Mouse (Mus musculus) MEL (cell line): Measurements from ENCODE around the gene Plxnd1. TPM values are rescaled to one million over a fixed set of nuclear protein-coding genes. Genes with fewer than 3 reads are reported as not detected.

ENCODE experiments used
- DNase-seq: peaks from one replicate; pipeline ENCODE4 v3.0.0; 2011; ENCODE audit warnings: low read depth, low spot score
- H3K27ac ChIP-seq: 2 replicates; pipeline ENCODE4 v1.5.1; 2012; ENCODE audit warnings: low read depth, mild to moderate bottlenecking, control low read depth, low read length, moderate library complexity; ENCODE audit not compliant: control insufficient read depth
- H3K27me3 ChIP-seq, 2 experiments: fragments of 150-350 bp in 1 of 2; sonication (generic) in 1 of 2; 2 replicates each; pipeline ENCODE4 v1.6.1; 2012; ENCODE audit warnings: low read length in 2 of 2, mild to moderate bottlenecking in 2 of 2, improper control_type of control experiment in 1 of 2, moderate library complexity in 1 of 2; ENCODE audit not compliant: insufficient read depth in 2 of 2, control insufficient read depth in 1 of 2
- H3K36me3 ChIP-seq, 2 experiments: 2 replicates each; pipeline ENCODE4 v1.6.1; 2012 to 2014; ENCODE audit warnings: low read length in 2 of 2, improper control_type of control experiment in 1 of 2, inconsistent platforms in 1 of 2, mild to moderate bottlenecking in 1 of 2; ENCODE audit not compliant: insufficient read depth in 2 of 2, control insufficient read depth in 1 of 2
- H3K4me1 ChIP-seq, 2 experiments: fragments of 150-350 bp in 1 of 2; sonication (generic) in 1 of 2; 2 replicates each; pipeline ENCODE4 v1.6.1; 2012; ENCODE audit warnings: low read length in 2 of 2, improper control_type of control experiment in 1 of 2, mild to moderate bottlenecking in 1 of 2; ENCODE audit not compliant: insufficient read depth in 2 of 2, control insufficient read depth in 1 of 2
- H3K4me3 ChIP-seq, 2 experiments: fragments of 150-350 bp in 1 of 2; sonication (generic) in 1 of 2; 2 replicates each; pipeline ENCODE4 v1.5.1; 2012; ENCODE audit warnings: low read depth in 2 of 2, low read length in 2 of 2, mild to moderate bottlenecking in 2 of 2, moderate library complexity in 2 of 2, control low read depth in 1 of 2, improper control_type of control experiment in 1 of 2; ENCODE audit not compliant: control insufficient read depth in 1 of 2, insufficient read depth in 1 of 2
- H3K79me2 ChIP-seq: 2 replicates; pipeline ENCODE4 v1.6.1; 2012; ENCODE audit warnings: mild to moderate bottlenecking, low read length, moderate library complexity; ENCODE audit not compliant: control insufficient read depth, poor library complexity, insufficient read depth
- H3K9ac ChIP-seq: 2 replicates; pipeline ENCODE4 v1.6.1; 2012; ENCODE audit warnings: low read depth, mild to moderate bottlenecking, control low read depth, low read length, moderate library complexity; ENCODE audit not compliant: control insufficient read depth, poor library complexity, severe bottlenecking
- H3K9me3 ChIP-seq: fragments of 150-350 bp; sonication (generic); replicated peaks from 2 replicates; pipeline ENCODE4 v1.6.1; 2012; ENCODE audit warnings: mild to moderate bottlenecking, low read length, improper control_type of control experiment, moderate library complexity; ENCODE audit not compliant: insufficient read depth
- CHD1 ChIP-seq: IDR thresholded peaks from 2 replicates; pipeline ENCODE4 v1.6.1; 2012; ENCODE audit warnings: low read depth, mild to moderate bottlenecking, inconsistent platforms, low read length, improper control_type of control experiment
- CHD2 ChIP-seq: IDR thresholded peaks from 2 replicates; pipeline ENCODE4 v1.6.1; 2011; ENCODE audit warnings: low read length, improper control_type of control experiment
- CTCF ChIP-seq, 3 experiments: IDR thresholded peaks in 2 of 3; conservative IDR thresholded peaks in 1 of 3; 2 replicates each; pipeline ENCODE4 v1.5.1; 2011 to 2012; ENCODE audit warnings: low read length in 3 of 3, low read depth in 2 of 3, mild to moderate bottlenecking in 2 of 3, improper control_type of control experiment in 1 of 3, inconsistent platforms in 1 of 3, mixed read lengths in 1 of 3, moderate library complexity in 1 of 3; ENCODE audit not compliant: control insufficient read depth in 1 of 3, insufficient read depth in 1 of 3, poor library complexity in 1 of 3, severe bottlenecking in 1 of 3
- E2F4 ChIP-seq: IDR thresholded peaks from 2 replicates; pipeline ENCODE4 v1.6.1; 2011; ENCODE audit warnings: low read depth, low read length, improper control_type of control experiment, borderline replicate concordance
- ELF1 ChIP-seq: IDR thresholded peaks from 2 replicates; pipeline ENCODE4 v1.6.1; 2014; ENCODE audit warnings: low read depth, mild to moderate bottlenecking, inconsistent platforms, low read length, improper control_type of control experiment, moderate library complexity
- ETS1 ChIP-seq: IDR thresholded peaks from 2 replicates; pipeline ENCODE4 v1.6.1; 2012; ENCODE audit warnings: low read depth, mild to moderate bottlenecking, inconsistent platforms, low read length, improper control_type of control experiment, moderate library complexity
- GABPA ChIP-seq: IDR thresholded peaks from 2 replicates; pipeline ENCODE4 v1.6.1; 2012; ENCODE audit warnings: low read depth, mild to moderate bottlenecking, inconsistent platforms, low read length, improper control_type of control experiment, moderate library complexity
- GATA1 ChIP-seq: IDR thresholded peaks from 2 replicates; pipeline ENCODE4 v1.6.1; 2011; ENCODE audit warnings: low read depth, low read length, improper control_type of control experiment
- JUND ChIP-seq: IDR thresholded peaks from 2 replicates; pipeline ENCODE4 v1.6.1; 2011; ENCODE audit warnings: low read depth, mild to moderate bottlenecking, improper control_type of control experiment, low read length
- KAT2A ChIP-seq: conservative IDR thresholded peaks from 2 replicates; pipeline ENCODE4 v1.6.1; 2012; ENCODE audit warnings: low read depth, low read length, improper control_type of control experiment, inconsistent platforms
- MAFK ChIP-seq: IDR thresholded peaks from 2 replicates; pipeline ENCODE4 v1.6.1; 2011; ENCODE audit warnings: low read depth, mild to moderate bottlenecking, low read length, improper control_type of control experiment, borderline replicate concordance
- MAX ChIP-seq: IDR thresholded peaks from 2 replicates; pipeline ENCODE4 v1.6.1; 2011; ENCODE audit warnings: low read length, improper control_type of control experiment
- MYC ChIP-seq: IDR thresholded peaks from 2 replicates; pipeline ENCODE4 v1.6.1; 2011; ENCODE audit warnings: low read depth, mild to moderate bottlenecking, low read length, improper control_type of control experiment, moderate library complexity
- NELFE ChIP-seq: IDR thresholded peaks from 2 replicates; pipeline ENCODE4 v1.6.1; 2011; ENCODE audit warnings: low read depth, low read length, improper control_type of control experiment
- NRF1 ChIP-seq: IDR thresholded peaks from 2 replicates; pipeline ENCODE4 v1.6.1; 2014; ENCODE audit warnings: low read depth, mild to moderate bottlenecking, inconsistent platforms, low read length, improper control_type of control experiment, moderate library complexity; ENCODE audit not compliant: poor library complexity, insufficient read depth, severe bottlenecking
- POLR2A ChIP-seq, 2 experiments: IDR thresholded peaks; 2 replicates each; pipeline ENCODE4 v1.6.1; 2011 to 2012; ENCODE audit warnings: low read length in 2 of 2, mild to moderate bottlenecking in 2 of 2, control low read depth in 1 of 2, improper control_type of control experiment in 1 of 2, low read depth in 1 of 2, moderate library complexity in 1 of 2; ENCODE audit not compliant: control insufficient read depth in 1 of 2, insufficient read depth in 1 of 2, poor library complexity in 1 of 2
- POLR2AphosphoS5 ChIP-seq: IDR thresholded peaks from 2 replicates; pipeline ENCODE4 v1.6.1; 2012; ENCODE audit warnings: low read depth, borderline replicate concordance, mild to moderate bottlenecking, inconsistent platforms, low read length, moderate library complexity, mixed read lengths
- RAD21 ChIP-seq: IDR thresholded peaks from 2 replicates; pipeline ENCODE4 v1.6.1; 2011; ENCODE audit warnings: mild to moderate bottlenecking, low read depth, low read length, improper control_type of control experiment
- SIN3A ChIP-seq: IDR thresholded peaks from 2 replicates; pipeline ENCODE4 v1.6.1; 2012; ENCODE audit warnings: low read length, improper control_type of control experiment, inconsistent platforms
- SMC3 ChIP-seq: IDR thresholded peaks from 2 replicates; pipeline ENCODE4 v1.6.1; 2011; ENCODE audit warnings: low read depth, low read length, improper control_type of control experiment
- TCF12 ChIP-seq: IDR thresholded peaks from 2 replicates; pipeline ENCODE4 v1.6.1; 2014; ENCODE audit warnings: low read depth, mild to moderate bottlenecking, inconsistent platforms, low read length, improper control_type of control experiment, moderate library complexity
- USF1 ChIP-seq: IDR thresholded peaks from 2 replicates; pipeline ENCODE4 v1.6.1; 2014; ENCODE audit warnings: low read depth, mild to moderate bottlenecking, inconsistent platforms, low read length, improper control_type of control experiment, moderate library complexity
- USF2 ChIP-seq, 2 experiments: IDR thresholded peaks; 2 replicates each; pipeline ENCODE4 v1.6.1; 2011 to 2012; ENCODE audit warnings: improper control_type of control experiment in 2 of 2, low read length in 2 of 2, borderline replicate concordance in 1 of 2, inconsistent platforms in 1 of 2, low read depth in 1 of 2, mild to moderate bottlenecking in 1 of 2; ENCODE audit not compliant: insufficient read depth in 1 of 2
- ZKSCAN1 ChIP-seq: IDR thresholded peaks from 2 replicates; pipeline ENCODE4 v1.6.1; 2012; ENCODE audit warnings: low read depth, mild to moderate bottlenecking, inconsistent platforms, low read length, improper control_type of control experiment, moderate library complexity
- ZMIZ1 ChIP-seq: IDR thresholded peaks from 2 replicates; pipeline ENCODE4 v1.6.1; 2012; ENCODE audit warnings: low read depth, mild to moderate bottlenecking, inconsistent platforms, low read length, improper control_type of control experiment, moderate library complexity
- ZNF384 ChIP-seq: IDR thresholded peaks from 2 replicates; pipeline ENCODE4 v1.6.1; 2012; ENCODE audit warnings: low read depth, mild to moderate bottlenecking, inconsistent platforms, low read length, improper control_type of control experiment
- polyA plus RNA-seq, 2 experiments: library from polyadenylated mRNA; stranded (reverse) in 1 of 2; unstranded in 1 of 2; fragments of >175 nt in 1 of 2; fragments of >200 nt in 1 of 2; gene quantifications; 2 replicates each; pipeline versions ENCODE4 v1.2.1 to v1.2.4; 2012; ENCODE audit warnings: low replicate concordance in 2 of 2, low read depth in 1 of 2; ENCODE audit not compliant: insufficient read length in 2 of 2, insufficient read depth in 1 of 2, missing spikeins in 1 of 2
- total RNA-seq: library from RNA; depleted of rRNA; stranded (reverse); fragments of 300-350 nt; gene quantifications from 2 replicates; pipeline ENCODE4 v1.2.3, GENCODE M21; 2012

The Plxnd1 gene
- total and polyA plus RNA-seq, 3 experiments: 4.8 to 19.2 TPM; not detected in 1

- H3K4me3 ChIP-seq: no peak overlapping the region
- H3K9ac ChIP-seq: no peak overlapping the region
- no peak for DNase-seq
- no peaks in the 10 kb centered on the region for H3K9me3 ChIP-seq
- no peak overlapping the region for H3K27ac ChIP-seq
- H3K27me3 ChIP-seq: no peaks in the 10 kb centered on the region
- H3K79me2 ChIP-seq: no peaks in the 10 kb centered on the region
- no peak for TF ChIP-seq RAD21
- TF ChIP-seq GATA1: no peak
- no peak for TF ChIP-seq MAX
- no peak for TF ChIP-seq ELF1
- no peak for TF ChIP-seq ZMIZ1
- no peak for TF ChIP-seq POLR2A (IDR thresholded peaks at IDR 0.05; ENCODE audit: control insufficient read depth in 1 of 2, insufficient read depth in 1 of 2, low read depth in 1 of 2, low read length in 2 of 2, poor library complexity in 1 of 2)
- no peak for TF ChIP-seq POLR2AphosphoS5
- TF ChIP-seq NRF1: no peak
- TF ChIP-seq USF1: no peak
- no peak for TF ChIP-seq MAFK
- TF ChIP-seq ZKSCAN1: no peak
- no peak for TF ChIP-seq KAT2A
- TF ChIP-seq MYC: no peak
- TF ChIP-seq TCF12: no peak
- no peak for TF ChIP-seq CTCF (IDR thresholded peaks at IDR 0.05 in 2 of 3, conservative IDR thresholded peaks at IDR 0.05 in 1 of 3; ENCODE audit: control insufficient read depth in 1 of 3, insufficient read depth in 1 of 3, low read depth in 2 of 3, low read length in 3 of 3, poor library complexity in 1 of 3, severe bottlenecking in 1 of 3)
- no peak for TF ChIP-seq ZNF384
- no peak for TF ChIP-seq SMC3
- TF ChIP-seq JUND: no peak
- no peak for TF ChIP-seq CHD2
- TF ChIP-seq NELFE: no peak
- H3K4me1 ChIP-seq: no peaks in the 10 kb centered on the region
- H3K36me3 ChIP-seq: peaks cover 0 to 2% of the 10 kb centered on the region in 2 experiments; a peak in 2 of 4 replicates
Observed at GRCm38 (mm10) chr6:116021961-116022485, 27.2 kb upstream of the Plxnd1 start.

GRCm38 (mm10) chr6:116015902-116016301 is 21.1 kb upstream of the Plxnd1 start:
- H3K27me3 ChIP-seq: no peaks in the 10 kb centered on the region
- H3K27ac ChIP-seq: no peak overlapping the region
- no peaks in the 10 kb centered on the region for H3K79me2 ChIP-seq
- no peaks in the 10 kb centered on the region for H3K9me3 ChIP-seq
- no peak for DNase-seq
- peaks cover 0 to 3% of the 10 kb centered on the region in 2 experiments; a peak in 2 of 4 replicates for H3K36me3 ChIP-seq
- no peak for TF ChIP-seq USF2 (IDR thresholded peaks at IDR 0.05; ENCODE audit: borderline replicate concordance in 1 of 2, insufficient read depth in 1 of 2, low read depth in 1 of 2, low read length in 2 of 2)
- TF ChIP-seq ETS1: no peak
- no peak for TF ChIP-seq POLR2A (IDR thresholded peaks at IDR 0.05; ENCODE audit: control insufficient read depth in 1 of 2, insufficient read depth in 1 of 2, low read depth in 1 of 2, low read length in 2 of 2, poor library complexity in 1 of 2)
- no peak for TF ChIP-seq GABPA
- TF ChIP-seq CHD1: no peak
- no peak for TF ChIP-seq SIN3A
- no peak for TF ChIP-seq ZNF384
- no peak for TF ChIP-seq E2F4
- TF ChIP-seq POLR2AphosphoS5: no peak
- no peak overlapping the region for H3K9ac ChIP-seq
- 0 out of 4 replicates have a peak, but pooled peaks cover 0 to 5% of the 10 kb centered on the region in 2 experiments for H3K4me1 ChIP-seq
- H3K4me3 ChIP-seq: no peak overlapping the region
